Mouse (Mus musculus) spleen, embryonic (tissue): ENCODE data around the gene Tmem199.
"Not testable (repeated sequence)": the region's sequence is repeated elsewhere in the genome, so short reads cannot be mapped to it uniquely, and the experiment has no call there.

Experiments used
- CTCF ChIA-PET: fragments of 350-600 bp; sonication (Branson Sonifier 250); formaldehyde crosslinking; loops from one replicate; lab custom pipeline; 2022; lab: Charles Lee

The Tmem199 gene

GRCm38 (mm10) chr11:78512025-78512957, at the start of gene Tmem199, which contains the start of gene Poldip2:
Tmem199 (minus strand) TSS chr11:78512172.
Poldip2 (plus strand) TSS chr11:78512193.
- CTCF ChIA-PET, result no interaction called here

GRCm38 (mm10) chr11:78560447-78560846, 48.5 kb upstream of the Tmem199 start:
- CTCF ChIA-PET, result interaction anchor here (0.6 to 1.0 kb wide), 3 partner anchors 23 to 442 kb away, joined by 3 to 7 read pairs (median 4); no protein-coding TSS in a partner anchor

- CTCF ChIA-PET, result interaction anchor here (0.8 kb wide), 1 partner anchor 236 kb away, joined by 5 read pairs; no protein-coding TSS in a partner anchor
Observed at GRCm38 (mm10) chr11:78557241-78557640, 45.3 kb upstream of the Tmem199 start.

GRCm38 (mm10) chr11:78556070-78556469, 44.1 kb upstream of the Tmem199 start:
- CTCF ChIA-PET, result no interaction called here

- CTCF ChIA-PET, result no interaction called here
Observed at GRCm38 (mm10) chr11:78555623-78556022, 43.7 kb upstream of the Tmem199 start.

GRCm38 (mm10) chr11:78551059-78551398, 39.1 kb upstream of the Tmem199 start:
- CTCF ChIA-PET, result no interaction called here

- CTCF ChIA-PET, result no interaction called here
Observed at GRCm38 (mm10) chr11:78550168-78551058, 38.4 kb upstream of the Tmem199 start, which contains the start of gene Tmem97. Tmem97 (minus strand) TSS chr11:78550777.

GRCm38 (mm10) chr11:78549491-78549987, 37.6 kb upstream of the Tmem199 start:
- CTCF ChIA-PET, result no interaction called here

DNA sequence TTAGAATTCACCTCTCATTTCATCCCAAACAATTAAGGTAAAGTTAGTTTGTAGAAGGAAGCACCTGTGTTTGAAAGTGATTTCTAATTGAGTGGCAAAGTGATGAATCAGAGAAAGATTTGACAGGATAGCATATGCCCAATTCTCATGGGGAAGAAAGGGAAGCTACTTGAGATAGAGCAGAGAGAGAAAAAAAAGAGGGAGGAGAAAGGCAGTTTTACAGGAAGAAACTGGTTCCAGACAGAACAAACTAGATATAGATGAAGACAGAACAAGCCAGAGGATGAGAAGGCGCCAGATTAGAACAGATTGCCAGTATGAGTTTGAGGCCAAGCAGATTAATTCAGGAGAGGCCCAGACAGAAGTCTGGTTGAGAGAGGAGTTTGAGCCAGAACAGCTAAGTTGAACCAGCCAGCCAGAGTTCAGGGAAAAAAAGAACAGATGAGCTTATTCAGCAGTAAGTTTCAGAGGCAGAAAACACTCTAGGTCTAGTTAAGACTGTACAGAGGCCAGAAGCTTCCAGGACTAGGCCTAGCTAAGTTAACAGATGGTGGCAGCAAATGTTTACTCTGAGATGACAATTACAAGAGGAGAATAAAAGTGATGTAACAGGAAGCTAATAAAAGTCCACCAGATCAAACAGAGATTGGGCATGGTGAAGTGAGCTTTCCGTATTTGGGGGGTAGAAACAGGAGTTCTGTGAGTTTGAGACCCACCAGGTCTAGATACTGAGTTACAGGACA, 35.9 kb upstream of the Tmem199 start:
- CTCF ChIA-PET, result no interaction called here

- CTCF ChIA-PET, result no interaction called here
Observed at GRCm38 (mm10) chr11:78545181-78545580, 33.2 kb upstream of the Tmem199 start.

DNA sequence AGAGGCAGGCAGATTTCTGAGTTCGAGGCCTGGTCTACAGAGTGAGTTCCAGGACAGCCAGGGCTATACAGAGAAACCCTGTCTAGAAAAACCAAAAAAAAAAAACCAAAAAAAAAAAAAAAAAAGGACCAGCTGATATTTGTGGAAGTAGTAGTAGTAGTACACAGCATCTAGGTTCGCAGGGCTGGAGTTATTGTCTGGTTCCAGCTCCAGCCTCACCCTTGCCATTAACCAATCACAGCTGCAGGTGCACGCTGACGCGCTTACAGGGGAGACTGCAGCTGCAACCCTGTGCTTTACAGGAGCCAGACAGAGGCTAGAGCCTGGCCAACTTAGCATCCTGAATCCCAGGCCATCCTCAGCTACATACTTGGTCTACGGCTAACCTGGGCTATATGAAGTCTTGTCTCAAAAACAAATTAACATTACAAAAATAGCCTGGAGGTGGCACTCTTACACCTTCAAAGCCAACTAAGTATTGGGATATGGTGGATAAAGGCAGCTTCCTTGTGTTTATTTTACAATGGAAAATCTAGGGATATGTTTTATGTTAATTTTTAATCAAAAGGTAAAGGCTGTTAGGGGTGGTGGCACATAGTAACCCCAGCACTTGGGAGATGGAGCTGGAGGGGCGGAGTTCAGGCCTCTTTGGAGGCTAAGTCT, 32.6 kb upstream of the Tmem199 start:
- CTCF ChIA-PET, result no interaction called here

GRCm38 (mm10) chr11:78540358-78540757, 28.4 kb upstream of the Tmem199 start:
- CTCF ChIA-PET, result no interaction called here

GRCm38 (mm10) chr11:78536690-78537084, 24.7 kb upstream of the Tmem199 start:
- CTCF ChIA-PET, result interaction anchor here (0.7 kb wide), 1 partner anchor 15 kb away, joined by 3 read pairs; no protein-coding TSS in a partner anchor

- CTCF ChIA-PET, result interaction anchor here (0.7 to 1.0 kb wide), 2 partner anchors 16 to 40 kb away, joined by 3 to 6 read pairs; no protein-coding TSS in a partner anchor
Observed at GRCm38 (mm10) chr11:78536080-78536689, 24.2 kb upstream of the Tmem199 start, which contains the start of the genes Tnfaip1 and Ift20. Tnfaip1 (minus strand) TSS chr11:78536332. Ift20 (plus strand) TSS chr11:78536361.

- CTCF ChIA-PET, result interaction anchor here (0.5 to 1.0 kb wide), 2 partner anchors 39 to 628 kb away, joined by 3 to 6 read pairs; no protein-coding TSS in a partner anchor
Observed at GRCm38 (mm10) chr11:78535376-78536079, 23.6 kb upstream of the Tmem199 start.

DNA sequence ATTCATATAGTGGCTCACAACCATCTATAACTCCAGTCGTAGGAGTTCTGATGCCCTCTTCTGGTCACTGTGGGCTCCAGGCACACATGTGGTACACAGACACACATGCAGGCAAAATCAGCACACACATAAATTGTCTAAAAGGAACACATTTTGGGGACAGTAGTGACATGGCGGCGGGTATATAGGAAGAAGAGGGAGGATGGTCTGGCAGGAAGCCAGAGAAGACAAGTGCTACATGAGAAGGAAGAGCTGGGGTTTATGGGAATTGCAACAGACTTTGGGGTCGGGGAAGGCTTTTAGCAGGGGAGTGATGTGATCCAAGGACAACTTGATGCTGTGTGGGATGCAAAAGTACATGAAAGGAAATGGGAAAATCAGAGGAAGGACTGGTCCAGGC, 22.5 kb upstream of the Tmem199 start:
- CTCF ChIA-PET, result no interaction called here

- CTCF ChIA-PET, result not testable (repeated sequence)
Observed at GRCm38 (mm10) chr11:78531515-78531914, 19.5 kb upstream of the Tmem199 start.

DNA sequence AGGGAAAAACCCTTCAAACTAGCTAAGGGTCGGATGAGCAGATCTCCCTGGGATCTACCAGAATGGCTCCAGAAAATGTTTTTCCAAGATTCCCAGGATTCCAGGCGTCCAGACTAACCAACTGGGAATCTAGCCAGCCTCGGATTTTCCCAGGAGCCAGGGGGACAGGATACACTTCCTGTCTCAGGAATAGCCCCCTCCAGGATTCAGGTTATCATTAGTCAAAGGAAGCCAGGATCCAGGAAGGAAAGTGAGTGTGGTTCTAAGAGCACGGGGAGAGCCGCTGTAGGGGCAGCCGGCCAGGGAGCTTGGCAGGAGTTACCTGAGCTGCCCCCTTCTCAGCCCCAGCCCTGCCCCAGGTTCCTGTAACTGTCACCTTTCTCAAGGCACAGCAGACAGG, 19.1 kb upstream of the Tmem199 start:
- CTCF ChIA-PET, result no interaction called here

- CTCF ChIA-PET, result no interaction called here
Observed at GRCm38 (mm10) chr11:78530001-78530400, 18.0 kb upstream of the Tmem199 start.
